Mouse (Mus musculus) megakaryocyte, embryonic 14.5 days (primary cell): Measurements from ENCODE around the gene Pla2g12a. TPM values are rescaled to one million over a fixed set of nuclear protein-coding genes. Genes with fewer than 3 reads are reported as not detected.

Experiments used
- H3K27me3 ChIP-seq: replicated peaks from 2 replicates; pipeline ENCODE3; 2012; ENCODE audit warnings: inconsistent platforms
- H3K36me3 ChIP-seq: replicated peaks from 2 replicates; pipeline ENCODE3; 2012; ENCODE audit warnings: low read length, inconsistent platforms, mixed read lengths
- H3K4me1 ChIP-seq: 2 replicates; pipeline ENCODE4 v1.6.1; 2012; ENCODE audit warnings: inconsistent platforms
- H3K4me3 ChIP-seq: replicated peaks from 2 replicates; pipeline ENCODE3; 2012; ENCODE audit warnings: moderate library complexity, mild to moderate bottlenecking, inconsistent platforms
- H3K9me3 ChIP-seq: 2 replicates; pipeline ENCODE4 v1.6.1; 2012; ENCODE audit warnings: inconsistent platforms
- FLI1 ChIP-seq: IDR thresholded peaks from 2 replicates; pipeline ENCODE4 v1.6.1; 2012; ENCODE audit warnings: low read length, inconsistent platforms, mixed read lengths
- GATA1 ChIP-seq: IDR thresholded peaks from 3 replicates; pipeline ENCODE4 v1.6.1; 2012; ENCODE audit warnings: mixed read lengths, low read length, inconsistent platforms, borderline replicate concordance
- polyA plus RNA-seq: library from polyadenylated mRNA; stranded (reverse); fragments of >175 nt; gene quantifications from 2 replicates; pipeline ENCODE4 v1.2.3, GENCODE M21; 2012; ENCODE audit warnings: low replicate concordance; ENCODE audit not compliant: insufficient read depth

Pla2g12a gene
- polyA plus RNA-seq, 1 experiment: 103 TPM

- Histone ChIP-seq H3K36me3 (no peaks in the 10 kb centered on the region), H3K4me3 (no peak overlapping the region), H3K27me3 (no peaks in the 10 kb centered on the region)
These were observed 15.8 kb upstream of the Pla2g12a start for GRCm38 (mm10) chr3:129862592-129862991.

DNA sequence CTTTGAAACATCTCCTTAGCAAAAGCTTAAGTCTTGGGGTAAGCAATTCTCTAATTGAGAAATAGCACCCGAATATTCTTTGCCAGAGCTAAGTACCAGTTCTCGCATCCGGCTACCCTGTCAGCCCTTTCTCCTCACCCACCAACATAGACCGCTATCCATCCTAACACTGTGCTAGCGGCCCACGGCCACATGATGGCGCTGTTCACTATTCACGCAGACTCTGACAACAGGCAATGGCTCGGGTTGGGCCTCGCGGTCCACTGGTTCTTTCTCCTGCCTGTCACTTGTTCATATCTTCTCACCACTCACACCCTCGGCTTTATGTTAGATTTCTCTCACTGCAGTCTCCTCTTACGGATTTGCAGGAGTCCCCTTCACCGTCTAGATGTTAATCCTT, 14.7 kb upstream of the Pla2g12a start:
- Histone ChIP-seq H3K4me3 (no peak overlapping the region), H3K4me1 (no peaks in the 10 kb centered on the region), H3K9me3 (peaks cover 12% of the 10 kb centered on the region), H3K36me3 (no peaks in the 10 kb centered on the region), H3K27me3 (no peaks in the 10 kb centered on the region)
- no peak for TF ChIP-seq FLI1
- no peak for TF ChIP-seq GATA1

More at GRCm38 (mm10) chr3:129862592-129862991, 15.8 kb upstream of the Pla2g12a start:
- Histone ChIP-seq H3K9me3 (peaks cover 22% of the 10 kb centered on the region), H3K4me1 (no peaks in the 10 kb centered on the region)
- TF ChIP-seq FLI1 (no peak), GATA1 (no peak)

GRCm38 (mm10) chr3:129877327-129877726, 1.1 kb upstream of the Pla2g12a start:
- no peaks in the 10 kb centered on the region for H3K36me3 ChIP-seq
- peaks cover 2% of the 10 kb centered on the region for H3K27me3 ChIP-seq
- peaks cover 41% of the 10 kb centered on the region for H3K4me1 ChIP-seq
- no peak overlapping the region for H3K4me3 ChIP-seq
- 0 out of 2 replicates have a peak, but pooled peaks cover 7% of the 10 kb centered on the region for H3K9me3 ChIP-seq
- TF ChIP-seq GATA1: no peak
- no peak for TF ChIP-seq FLI1

DNA sequence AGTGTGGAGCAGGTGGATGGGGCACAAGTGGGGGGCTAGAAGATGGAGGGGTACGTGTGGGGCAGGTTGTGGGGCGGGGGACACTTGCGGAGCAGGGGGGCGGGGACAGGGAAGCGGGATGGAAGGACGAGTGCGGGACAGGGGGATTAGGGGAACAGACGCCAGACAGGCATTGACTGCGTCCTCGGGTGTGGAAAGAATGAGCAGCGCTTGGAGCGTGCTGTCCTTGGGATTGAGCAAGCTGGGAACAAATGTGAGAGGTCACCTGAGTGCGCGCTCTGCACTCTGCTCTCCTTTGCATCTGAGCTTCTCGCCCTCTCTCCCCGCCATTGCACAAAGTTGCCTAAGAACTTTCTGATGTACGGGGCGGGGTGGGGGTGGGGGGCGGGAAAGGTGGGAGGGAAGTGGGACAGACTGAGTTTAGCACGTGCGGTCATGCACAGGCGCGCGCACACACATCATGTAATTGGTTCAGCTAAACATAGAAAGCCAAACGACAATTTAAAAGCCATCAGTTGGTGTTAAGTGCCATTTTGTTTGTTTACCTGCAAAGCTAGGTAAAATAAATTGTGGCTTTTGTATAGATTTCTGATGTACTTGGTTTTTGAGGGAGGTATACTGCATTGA, 838 bp downstream of the Pla2g12a start:
- Histone ChIP-seq H3K27me3 (peaks cover 2% of the 10 kb centered on the region), H3K36me3 (no peaks in the 10 kb centered on the region), H3K4me3 (peak overlapping the region; percentile 100), H3K9me3 (0 out of 2 replicates have a peak, but pooled peaks cover 7% of the 10 kb centered on the region), H3K4me1 (peaks cover 57% of the 10 kb centered on the region)
- TF ChIP-seq FLI1 (no peak), GATA1 (no peak)

DNA sequence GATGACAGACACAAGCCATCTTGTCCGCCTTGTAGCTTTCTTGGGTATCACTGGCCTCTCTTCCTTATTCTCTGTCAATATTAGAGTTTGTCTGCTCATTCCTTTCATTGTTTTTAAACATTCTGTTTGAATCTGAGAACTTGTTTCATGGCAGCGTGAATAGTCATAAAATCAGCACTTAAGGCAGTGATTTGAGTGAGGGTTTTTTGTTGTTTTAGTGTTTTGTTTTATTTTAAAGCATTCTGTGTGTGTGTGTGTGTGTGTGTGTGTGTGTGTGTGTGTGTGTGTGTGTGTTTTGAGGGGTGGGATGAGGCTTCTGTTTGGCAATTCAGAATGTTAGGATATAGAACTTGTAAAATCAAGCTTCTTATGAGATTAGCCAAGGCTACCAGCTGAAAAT, 1.5 kb downstream of the Pla2g12a start:
- peaks cover 2% of the 10 kb centered on the region for H3K27me3 ChIP-seq
- H3K36me3 ChIP-seq: no peaks in the 10 kb centered on the region
- no peak for TF ChIP-seq GATA1
- no peak for TF ChIP-seq FLI1
- H3K9me3 ChIP-seq: 0 out of 2 replicates have a peak, but pooled peaks cover 4% of the 10 kb centered on the region
- peak overlapping the region; percentile 100 for H3K4me3 ChIP-seq
- H3K4me1 ChIP-seq: peaks cover 57% of the 10 kb centered on the region

DNA sequence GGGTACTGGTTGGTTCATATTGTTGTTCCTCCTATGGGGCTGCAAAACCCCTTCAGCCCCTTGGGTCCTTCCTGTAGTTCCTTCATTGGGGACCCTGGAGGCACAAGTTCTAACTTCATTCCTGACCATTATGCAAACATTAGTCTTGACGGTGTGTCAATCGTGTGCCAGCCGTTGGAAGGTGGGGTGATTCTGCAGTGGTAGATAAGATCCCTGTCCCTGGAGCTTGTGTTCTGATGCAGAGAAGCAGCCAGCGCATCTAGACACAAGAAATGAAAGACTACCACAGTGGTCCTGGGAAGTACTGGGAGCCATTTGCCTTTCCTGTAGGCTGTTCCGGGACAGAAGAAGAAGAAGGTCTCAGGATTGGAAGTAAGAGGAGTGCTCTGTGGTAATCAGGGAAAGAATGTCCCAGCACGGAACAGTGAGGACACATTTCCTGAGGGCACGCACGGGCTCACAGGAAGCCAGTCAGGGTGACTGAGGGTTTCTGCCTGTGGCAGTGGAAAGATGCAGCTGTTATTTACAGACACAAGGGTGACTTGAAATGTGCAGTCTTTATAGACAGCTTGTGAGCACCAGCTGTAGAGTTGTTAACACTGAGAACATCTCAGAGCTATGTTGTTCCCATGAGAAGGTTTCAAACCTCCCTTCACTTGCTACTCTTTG, 2.7 kb downstream of the Pla2g12a start:
- Histone ChIP-seq H3K4me1 (peaks cover 54% of the 10 kb centered on the region), H3K36me3 (peaks cover 2% of the 10 kb centered on the region), H3K27me3 (peaks cover 2% of the 10 kb centered on the region), H3K9me3 (no peaks in the 10 kb centered on the region), H3K4me3 (peak overlapping the region; percentile 85)
- no peak for TF ChIP-seq GATA1
- no peak for TF ChIP-seq FLI1

DNA sequence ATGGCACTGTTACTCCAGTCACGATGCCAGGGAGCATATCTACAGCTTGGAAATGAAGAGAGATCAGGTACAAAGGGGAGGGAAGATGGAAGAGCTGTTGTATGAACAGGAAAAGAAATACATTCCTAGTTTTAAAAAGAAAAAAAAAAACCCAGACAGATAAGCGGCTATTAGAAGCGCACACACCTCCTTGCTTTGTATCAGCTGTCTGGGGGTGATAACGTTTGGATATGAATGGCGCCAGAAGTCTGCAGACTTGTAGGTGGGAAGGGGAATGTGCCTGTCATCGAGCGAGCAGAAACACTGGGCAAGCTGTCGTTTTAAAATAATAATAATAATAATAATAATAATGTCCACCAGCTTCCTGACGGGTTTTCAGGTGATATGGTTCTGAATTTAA, 7.2 kb downstream of the Pla2g12a start:
- peaks cover 42% of the 10 kb centered on the region for H3K4me1 ChIP-seq
- peaks cover 34% of the 10 kb centered on the region for H3K36me3 ChIP-seq
- no peaks in the 10 kb centered on the region for H3K27me3 ChIP-seq
- TF ChIP-seq FLI1 (no peak), GATA1 (no peak)
- H3K4me3 ChIP-seq: no peak overlapping the region
- no peaks in the 10 kb centered on the region for H3K9me3 ChIP-seq

DNA sequence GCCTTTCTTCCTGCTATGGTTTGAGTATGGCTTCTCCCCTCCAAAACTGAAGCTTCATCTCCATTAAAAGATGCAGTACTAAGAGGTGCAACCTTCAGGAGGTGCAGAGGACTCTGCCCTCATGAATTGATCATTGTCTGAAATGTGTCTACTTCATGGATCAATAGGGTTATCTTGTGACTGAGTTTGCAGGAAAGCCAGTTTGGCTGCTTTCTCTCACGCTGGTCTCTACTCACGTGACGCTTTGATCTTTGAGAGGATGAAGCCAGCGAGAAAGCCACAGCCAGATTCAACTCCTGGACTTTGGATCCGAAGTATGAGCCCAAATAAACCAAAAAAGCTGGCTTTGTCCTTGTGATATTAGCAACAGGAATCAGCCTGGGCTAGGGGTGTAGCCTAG, 8.0 kb downstream of the Pla2g12a start:
- H3K4me3 ChIP-seq: no peak overlapping the region
- H3K4me1 ChIP-seq: peaks cover 37% of the 10 kb centered on the region
- no peaks in the 10 kb centered on the region for H3K27me3 ChIP-seq
- H3K36me3 ChIP-seq: peaks cover 43% of the 10 kb centered on the region
- no peak for TF ChIP-seq GATA1
- H3K9me3 ChIP-seq: no peaks in the 10 kb centered on the region

- Histone ChIP-seq H3K27me3 (no peaks in the 10 kb centered on the region), H3K36me3 (peaks cover 55% of the 10 kb centered on the region), H3K4me3 (no peak overlapping the region), H3K9me3 (no peaks in the 10 kb centered on the region), H3K4me1 (peaks cover 26% of the 10 kb centered on the region)
- TF ChIP-seq GATA1 (no peak), FLI1 (no peak)
These were observed 9.5 kb downstream of the Pla2g12a start for GRCm38 (mm10) chr3:129887779-129888517.

DNA sequence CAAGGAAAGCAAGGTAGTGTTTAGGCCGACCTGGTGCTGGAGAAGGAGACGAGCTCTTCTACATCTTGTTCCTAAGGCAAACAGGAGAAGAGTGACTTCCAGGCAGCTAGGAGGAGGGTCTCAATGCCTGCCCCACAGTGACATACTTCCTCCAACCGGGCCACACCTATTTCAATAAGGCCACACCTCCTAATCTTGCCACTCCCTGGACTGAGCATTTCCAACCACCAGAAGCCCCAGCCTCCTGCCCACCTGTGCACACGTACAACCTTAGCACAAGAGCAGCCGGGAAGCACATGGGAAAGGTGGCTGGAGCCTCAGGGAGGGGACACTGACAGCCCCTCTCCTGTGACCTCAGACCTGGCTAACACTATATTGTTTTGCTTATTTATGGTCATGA, 13.6 kb downstream of the Pla2g12a start:
- no peak for TF ChIP-seq FLI1
- no peak for TF ChIP-seq GATA1
- no peak overlapping the region for H3K4me3 ChIP-seq
- H3K4me1 ChIP-seq: peaks cover 26% of the 10 kb centered on the region
- H3K36me3 ChIP-seq: peaks cover 81% of the 10 kb centered on the region
- no peaks in the 10 kb centered on the region for H3K27me3 ChIP-seq
- H3K9me3 ChIP-seq: no peaks in the 10 kb centered on the region
